ENCODE assay signal across 8 mouse cellular contexts in the genomic region with DNA sequence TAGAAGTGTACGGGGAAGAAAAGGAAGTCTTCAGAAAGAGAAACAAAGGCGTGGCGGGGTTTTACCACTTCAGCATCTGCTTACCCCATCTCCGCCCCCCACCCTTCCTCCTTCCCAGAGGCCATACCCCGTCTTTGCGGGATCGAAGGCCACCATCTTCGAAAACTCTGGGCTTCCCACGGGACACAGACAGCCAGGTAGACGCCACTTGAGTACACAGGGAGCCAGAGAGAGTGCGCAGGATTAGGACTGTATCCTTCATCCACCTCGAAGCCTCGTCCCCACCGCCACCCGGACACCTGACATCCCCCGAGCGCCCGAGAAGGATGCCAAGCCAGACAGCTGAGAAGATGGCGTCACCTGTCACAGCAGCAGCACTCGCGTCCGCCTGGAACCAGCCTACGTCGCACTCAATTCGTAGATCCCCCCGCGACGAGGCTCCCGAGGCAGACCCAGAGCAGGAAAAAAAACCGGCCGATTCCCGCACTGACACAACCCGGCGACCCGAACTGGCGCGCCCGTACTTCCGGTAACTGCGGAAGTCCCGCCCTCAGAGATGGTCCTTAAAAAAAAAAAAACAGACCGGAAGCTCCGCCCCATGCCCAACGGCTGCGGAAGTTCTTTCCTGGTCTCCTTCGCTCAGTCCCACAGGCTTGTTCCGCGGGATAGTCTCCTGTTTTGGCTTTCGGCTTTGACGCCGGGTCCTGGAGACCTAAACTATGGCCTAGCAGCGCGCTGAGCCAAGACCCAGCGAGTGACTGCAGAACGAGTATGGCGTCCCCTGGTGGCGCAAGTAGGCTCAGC. TPM values are rescaled to one million over a fixed set of nuclear protein-coding genes. Genes with fewer than 3 reads are reported as not detected.
A peak's percentile ranks its signal among the peaks of the same experiment; 100 is the strongest.
DNase-seq lines count a peak whose midpoint lies in the region; ATAC-seq lines count a peak whose summit lies in the region.

No protein-coding gene starts in this region.

- H3K4me1 ChIP-seq in intestine, embryonic 14.5 days (replicated peaks; ENCODE audit: control insufficient read depth, insufficient read depth, low read length) = no peaks in the 10 kb centered on the region

- intact Hi-C loops in gastrocnemius, postnatal 14 days (cut with DNase I; ENCODE audit: low total_unique reads) = no loop called here
- intact Hi-C loops in left cerebral cortex, postnatal 14 days (cut with DNase I) = no loop called here

- ATAC-seq in intestine, embryonic 14.5 days (replicated peaks; ENCODE audit: low FRiP score, low TSS enrichment, low read depth) = peak; percentile 89

- peak; percentile 96 for DNase-seq in adipocyte (ENCODE audit: low spot score)
- peak; percentile 94 for DNase-seq in embryo, embryonic 10 days (ENCODE audit: low spot score)
- DNase-seq in gastrocnemius, postnatal 14 days = peak; percentile 89
- DNase-seq in intestine, embryonic 14.5 days (ENCODE audit: low spot score) = peak; percentile 96
- DNase-seq in left cerebral cortex, postnatal 14 days (ENCODE audit: low spot score in 2 of 2) = peak; percentile 85 to 94
- DNase-seq in mesoderm, embryonic 11.5 days (ENCODE audit: low read depth, low spot score) = peak; percentile 93
- DNase-seq in right cerebral cortex, postnatal 36 days (ENCODE audit: low spot score in 2 of 2) = peak; percentile 87 to 88
- peak; percentile 89 for DNase-seq in yolk sac, embryonic 10.5 days (ENCODE audit: low spot score)

- peak overlapping the region; percentile 97 for H3K27ac ChIP-seq in intestine, embryonic 14.5 days (ENCODE audit: low read depth)

- H3K9me3 ChIP-seq in intestine, embryonic 14.5 days (ENCODE audit: control insufficient read depth, low read length) = no peaks in the 10 kb centered on the region

- peak overlapping the region; percentile 78 for H3K9ac ChIP-seq in intestine, embryonic 14.5 days (ENCODE audit: low read length)

- no peaks in the 10 kb centered on the region for H3K27me3 ChIP-seq in intestine, embryonic 14.5 days (replicated peaks; ENCODE audit: control insufficient read depth, insufficient read depth, low read length)

- under 1% methylated on average over 57 of the region's 57 CpGs for WGBS in intestine, embryonic 14.5 days

- peak overlapping the region; percentile 82 for H3K4me2 ChIP-seq in intestine, embryonic 14.5 days (ENCODE audit: low read length)

- H3K36me3 ChIP-seq in intestine, embryonic 14.5 days (ENCODE audit: control insufficient read depth, insufficient read depth, low read length) = 0 out of 2 replicates have a peak, but pooled peaks cover 2% of the 10 kb centered on the region

- peak overlapping the region; percentile 83 for H3K4me3 ChIP-seq in intestine, embryonic 14.5 days (ENCODE audit: low read depth, low read length)

RNA-seq across cellular contexts. Expression of gene Wdr37, which starts 1.0 kb away (rescaled TPM):
- 10 to 100 TPM; 25.6 to 34.8 TPM for total RNA-seq in gastrocnemius, postnatal 14 days (2021)
- 23.0 and 23.8 TPM in 2 replicates for polyA plus RNA-seq in intestine, embryonic 14.5 days (2014; fragmentation: Nextera tagmentation; extraction: Ambion mirVana)
- 10 to 100 TPM; 84.6 to 95.1 TPM for total RNA-seq in left cerebral cortex, postnatal 14 days (2021)

RNA-seq across cellular contexts. Expression of gene Idi1, which starts 14.6 kb away (rescaled TPM):
- total RNA-seq in gastrocnemius, postnatal 14 days (2021) = 1 to 10 TPM; 4.7 to 9.1 TPM
- polyA plus RNA-seq in intestine, embryonic 14.5 days (2014; fragmentation: Nextera tagmentation; extraction: Ambion mirVana) = 105 and 116 TPM in 2 replicates
- total RNA-seq in left cerebral cortex, postnatal 14 days (2021) = 10 to 100 TPM; 44.5 to 48.1 TPM

Comparison
In these comparisons a context has a peak if more than half of its experiments do, and no peak if none do; other contexts are left out.
1. Peak in every context shown above with its lines: DNase-seq, ATAC-seq, H3K4me3 ChIP-seq and H3K27ac ChIP-seq.
2. RNA of gene Idi1, which starts 14.6 kb away (total RNA-seq): 44.5 to 48.1 TPM in left cerebral cortex, postnatal 14 days; 4.7 to 9.1 TPM in gastrocnemius, postnatal 14 days; every median in the first group is over 4 times any median in the second.